Mouse (Mus musculus) ES-Bruce4 (cell line): Measurements from ENCODE around the gene Prkag2. TPM values are rescaled to one million over a fixed set of nuclear protein-coding genes. Genes with fewer than 3 reads are reported as not detected.
A peak's percentile ranks its signal among the peaks of the same experiment; 100 is the strongest.

Source experiments
- H3K27ac ChIP-seq: 2 replicates; pipeline ENCODE4 v1.5.1; 2012; ENCODE audit warnings: low read length, inconsistent platforms; ENCODE audit not compliant: insufficient read depth
- H3K27me3 ChIP-seq: 2 replicates; pipeline ENCODE4 v1.6.1; 2012; ENCODE audit warnings: mild to moderate bottlenecking, low read length, inconsistent platforms; ENCODE audit not compliant: control insufficient read depth, poor library complexity, insufficient read depth, severe bottlenecking
- H3K36me3 ChIP-seq: 2 replicates; pipeline ENCODE4 v1.6.1; 2012; ENCODE audit warnings: inconsistent platforms, mild to moderate bottlenecking, low read length, moderate library complexity; ENCODE audit not compliant: control insufficient read depth, poor library complexity, insufficient read depth, severe bottlenecking
- H3K4me1 ChIP-seq: one replicate; pipeline ENCODE4 v1.8.1; 2011; ENCODE audit warnings: low read length; ENCODE audit not compliant: control insufficient read depth, insufficient read depth
- H3K4me3 ChIP-seq: 2 replicates; pipeline ENCODE4 v1.5.1; 2011; ENCODE audit warnings: low read depth, mild to moderate bottlenecking, low read length
- H3K9ac ChIP-seq: 2 replicates; pipeline ENCODE4 v1.6.1; 2012; ENCODE audit warnings: low read depth, mild to moderate bottlenecking, inconsistent platforms; ENCODE audit not compliant: poor library complexity, severe bottlenecking
- H3K9me3 ChIP-seq: replicated peaks from 2 replicates; pipeline ENCODE4 v1.6.1; 2012; ENCODE audit warnings: mild to moderate bottlenecking, low read length, inconsistent platforms; ENCODE audit not compliant: control insufficient read depth, poor library complexity, insufficient read depth, severe bottlenecking
- CTCF ChIP-seq: IDR thresholded peaks from one replicate; pipeline ENCODE4 v1.8.1; 2011; ENCODE audit warnings: low read depth, low read length
- EP300 ChIP-seq: IDR thresholded peaks from 2 replicates; pipeline ENCODE4 v1.6.1; 2011; ENCODE audit warnings: low read depth, low read length; ENCODE audit not compliant: insufficient read depth
- POLR2A ChIP-seq: IDR thresholded peaks from one replicate; pipeline ENCODE4 v1.8.1; 2011; ENCODE audit warnings: low read length; ENCODE audit not compliant: insufficient read depth
- polyA plus RNA-seq: library from polyadenylated mRNA; stranded (reverse); fragments of >200 nt; gene quantifications from 2 replicates; pipeline ENCODE4 v1.2.4, GENCODE M21; 2011; ENCODE audit warnings: low read depth; ENCODE audit not compliant: missing spikeins, insufficient read depth, insufficient read length

Prkag2 gene
- polyA plus RNA-seq = 20.9 and 22.0 TPM in 2 replicates

- TF ChIP-seq POLR2A (no peak), EP300 (no peak), CTCF (no peak)
- H3K9me3 ChIP-seq = no peaks in the 10 kb centered on the region
- H3K27me3 ChIP-seq = peaks cover 9% of the 10 kb centered on the region
- no peaks in the 10 kb centered on the region for H3K4me1 ChIP-seq
- no peak within 1 kb of the TSS for H3K27ac ChIP-seq
- peak within 1 kb of the TSS; percentile 69 for H3K9ac ChIP-seq
- H3K36me3 ChIP-seq = no peaks in the 10 kb centered on the region
- H3K4me3 ChIP-seq = peak within 1 kb of the TSS; percentile 60
Measured at GRCm38 (mm10) chr5:25100516-25101125, at the start of gene Prkag2. TSS of gene Prkag2 (minus strand) at chr5:25100642.

- H3K36me3 ChIP-seq = no peaks in the 10 kb centered on the region
- no peak overlapping the region for H3K9ac ChIP-seq
- H3K4me1 ChIP-seq = no peaks in the 10 kb centered on the region
- H3K27ac ChIP-seq = no peak overlapping the region
- H3K9me3 ChIP-seq = no peaks in the 10 kb centered on the region
- H3K4me3 ChIP-seq = no peak overlapping the region
- TF ChIP-seq CTCF (no peak), EP300 (no peak)
- no peaks in the 10 kb centered on the region for H3K27me3 ChIP-seq
Measured at GRCm38 (mm10) chr5:25149331-25149965, 49.0 kb upstream of the Prkag2 start.

GRCm38 (mm10) chr5:25146705-25147104 is 46.3 kb upstream of the Prkag2 start:
- no peak overlapping the region for H3K4me3 ChIP-seq
- no peaks in the 10 kb centered on the region for H3K27me3 ChIP-seq
- no peak for TF ChIP-seq POLR2A
- TF ChIP-seq CTCF = no peak
- no peak for TF ChIP-seq EP300
- H3K9ac ChIP-seq = no peak overlapping the region
- H3K4me1 ChIP-seq = no peaks in the 10 kb centered on the region
- no peaks in the 10 kb centered on the region for H3K36me3 ChIP-seq
- no peak overlapping the region for H3K27ac ChIP-seq
- no peaks in the 10 kb centered on the region for H3K9me3 ChIP-seq

GRCm38 (mm10) chr5:25127865-25128264 is 27.4 kb upstream of the Prkag2 start:
- Histone ChIP-seq H3K27me3 (no peaks in the 10 kb centered on the region), H3K36me3 (no peaks in the 10 kb centered on the region), H3K4me3 (no peak overlapping the region), H3K27ac (no peak overlapping the region), H3K9me3 (no peaks in the 10 kb centered on the region), H3K4me1 (no peaks in the 10 kb centered on the region), H3K9ac (no peak overlapping the region)
- TF ChIP-seq EP300 (no peak), CTCF (no peak)

- no peaks in the 10 kb centered on the region for H3K36me3 ChIP-seq
Measured at GRCm38 (mm10) chr5:25125884-25126560, 25.6 kb upstream of the Prkag2 start.

GRCm38 (mm10) chr5:25122534-25122933 is 22.1 kb upstream of the Prkag2 start:
- no peak overlapping the region for H3K9ac ChIP-seq
- H3K4me1 ChIP-seq = no peaks in the 10 kb centered on the region
- TF ChIP-seq EP300 (no peak), CTCF (no peak), POLR2A (no peak)
- H3K9me3 ChIP-seq = no peaks in the 10 kb centered on the region
- no peaks in the 10 kb centered on the region for H3K36me3 ChIP-seq
- H3K4me3 ChIP-seq = no peak overlapping the region
- no peak overlapping the region for H3K27ac ChIP-seq
- H3K27me3 ChIP-seq = no peaks in the 10 kb centered on the region

More at GRCm38 (mm10) chr5:25125884-25126560, 25.6 kb upstream of the Prkag2 start:
- no peak overlapping the region for H3K9ac ChIP-seq
- no peak overlapping the region for H3K4me3 ChIP-seq
- no peaks in the 10 kb centered on the region for H3K9me3 ChIP-seq
- no peak overlapping the region for H3K27ac ChIP-seq
- no peaks in the 10 kb centered on the region for H3K27me3 ChIP-seq
- TF ChIP-seq CTCF = no peak
- no peak for TF ChIP-seq POLR2A
- no peak for TF ChIP-seq EP300
- H3K4me1 ChIP-seq = no peaks in the 10 kb centered on the region
